Mouse (Mus musculus): Measurements from ENCODE around the gene Trim7.
"Not testable (repeated sequence)": the region's sequence is repeated elsewhere in the genome, so short reads cannot be mapped to it uniquely, and the experiment has no call there.

Gene Trim7

DNA sequence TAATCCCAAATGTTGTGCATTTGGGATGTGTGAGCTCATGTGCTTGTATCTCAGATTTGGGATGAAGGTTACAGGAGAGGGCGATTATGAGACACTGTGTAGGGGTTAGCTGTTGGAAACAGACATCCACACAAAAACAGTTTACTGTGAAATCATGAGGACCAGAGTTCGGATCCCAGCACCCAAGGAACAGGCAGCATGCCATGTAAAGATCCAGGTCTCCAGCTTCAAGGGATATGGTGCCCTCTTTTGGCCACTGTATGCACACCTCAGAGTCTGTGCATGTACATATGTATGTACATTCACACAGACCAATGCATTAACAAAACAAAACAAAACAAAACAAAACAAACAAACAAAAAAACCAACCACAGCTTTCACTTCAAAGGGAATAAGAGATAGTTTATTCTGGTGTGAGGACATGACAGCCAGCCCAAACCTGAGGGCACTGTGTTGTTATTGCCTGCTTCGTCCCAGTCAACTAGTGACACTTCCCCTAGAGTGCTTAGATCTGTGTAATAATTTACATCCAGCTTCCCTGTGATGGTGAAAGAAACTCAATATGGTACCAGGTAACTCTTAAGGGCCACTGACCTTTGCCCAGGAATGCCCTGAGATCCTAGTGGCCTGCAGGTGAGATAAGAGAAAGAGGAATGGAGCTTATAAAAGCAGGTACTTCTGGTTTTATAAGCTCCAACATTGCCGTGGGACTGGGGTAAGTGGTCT is 25.5 kb downstream of the Trim7 start:
- DNase-seq (ENCODE audit: low read depth) = no peak

DNA sequence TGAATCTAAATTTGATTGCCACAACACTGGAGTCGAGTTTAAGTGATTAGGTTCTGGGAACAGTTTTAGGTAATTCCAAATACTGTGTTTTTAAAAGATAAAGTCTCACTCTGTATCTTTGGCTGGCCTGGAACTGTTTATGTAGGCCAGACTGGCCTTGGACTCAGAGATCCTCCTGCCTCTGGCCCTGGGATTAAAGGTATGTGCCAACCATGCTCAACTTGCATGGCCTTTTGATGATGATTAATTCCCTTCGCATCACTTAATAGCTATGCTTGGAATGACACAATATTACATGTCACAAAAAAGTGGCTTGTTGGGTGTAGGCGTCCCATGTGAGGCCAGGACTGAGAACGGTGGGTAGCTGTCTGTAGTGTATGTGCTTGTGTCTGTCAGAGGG is 26.2 kb downstream of the Trim7 start:
- DNase-seq (ENCODE audit: low read depth) = no peak

DNA sequence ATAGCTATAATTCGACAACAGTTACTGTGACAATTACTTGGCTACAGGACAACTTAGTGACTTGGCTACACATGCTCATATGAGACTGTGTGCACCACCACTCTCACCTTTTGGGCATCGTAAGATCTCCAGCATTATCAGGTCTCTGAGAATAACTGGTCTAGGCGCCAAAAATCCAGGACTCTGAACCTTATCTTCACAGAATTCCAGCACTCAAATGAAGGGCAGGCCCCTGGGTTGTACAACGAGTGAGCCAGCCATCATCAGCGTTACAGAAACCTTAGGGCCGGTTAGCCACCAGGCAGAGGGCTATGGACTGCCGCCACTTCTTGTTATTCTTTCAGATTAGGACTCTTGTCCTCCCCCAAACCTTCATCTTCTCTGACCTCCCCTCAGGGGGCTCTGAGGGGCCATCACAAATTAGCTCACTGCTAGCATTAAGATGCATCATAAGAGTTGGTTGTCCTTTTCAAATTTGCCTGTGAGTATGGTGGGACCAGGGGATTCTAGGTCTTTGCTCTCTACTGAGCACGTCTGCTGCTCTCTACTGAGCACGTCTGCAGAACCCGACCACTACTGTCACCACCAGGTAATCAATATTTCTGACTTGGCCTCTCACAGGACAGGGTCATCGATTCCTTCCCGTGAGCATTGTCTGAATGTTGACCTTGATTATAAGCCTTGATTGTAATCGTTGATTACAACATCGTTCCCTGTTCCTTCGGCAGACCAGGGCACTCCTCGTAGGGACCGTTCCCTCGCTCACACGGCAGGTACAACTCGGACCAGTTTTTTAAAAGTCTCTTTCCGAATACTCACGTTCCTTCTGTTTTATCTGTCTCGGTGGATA is 26.9 kb downstream of the Trim7 start:
- DNase-seq (ENCODE audit: low read depth) = no peak

DNA sequence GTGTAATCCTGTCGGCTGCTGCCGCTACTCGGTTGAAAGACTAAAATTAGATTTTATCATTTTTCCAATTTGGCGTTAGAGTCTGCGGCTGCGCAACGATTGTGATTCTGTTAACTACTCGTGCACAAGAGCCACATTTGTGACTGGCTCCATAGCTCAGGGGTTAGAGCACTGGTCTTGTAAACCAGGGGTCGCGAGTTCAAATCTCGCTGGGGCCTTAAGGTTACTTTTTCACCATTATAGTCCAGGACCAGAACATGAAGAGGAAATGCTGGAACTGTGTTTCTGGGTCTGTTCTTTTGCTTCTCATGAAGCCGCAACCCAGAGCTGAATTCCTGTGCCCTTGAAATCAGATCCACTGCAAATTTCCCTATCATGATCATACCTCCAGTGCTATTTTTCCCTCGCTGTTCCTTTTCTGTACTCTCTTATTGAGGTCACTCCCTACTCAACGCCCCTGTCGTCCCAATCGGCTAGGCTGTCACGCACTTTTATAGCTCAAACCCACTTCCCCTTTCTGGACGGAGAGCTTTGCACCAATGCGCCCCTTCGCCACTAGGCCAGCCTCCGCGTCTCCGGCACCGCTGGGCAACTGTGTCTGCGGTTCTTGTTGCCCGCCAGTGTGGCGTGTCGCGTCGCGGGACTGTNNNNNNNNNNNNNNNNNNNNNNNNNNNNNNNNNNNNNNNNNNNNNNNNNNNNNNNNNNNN is 27.7 kb downstream of the Trim7 start:
- peak; percentile 74 for DNase-seq (ENCODE audit: low read depth)

DNA sequence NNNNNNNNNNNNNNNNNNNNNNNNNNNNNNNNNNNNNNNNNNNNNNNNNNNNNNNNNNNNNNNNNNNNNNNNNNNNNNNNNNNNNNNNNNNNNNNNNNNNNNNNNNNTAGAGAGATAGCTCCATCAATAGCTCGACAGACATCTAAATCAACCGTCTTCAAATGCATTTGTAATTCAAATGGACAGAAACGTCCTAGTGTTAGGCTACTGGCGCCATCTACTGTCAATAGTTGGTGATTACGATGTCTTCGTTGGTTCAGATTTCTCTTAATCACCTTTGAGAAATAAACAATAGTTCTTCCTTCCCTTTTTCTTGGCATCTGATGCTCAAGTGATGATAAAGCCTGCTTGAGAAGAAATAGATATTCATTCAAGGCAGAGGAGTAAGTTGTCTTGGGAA is 33.1 kb downstream of the Trim7 start:
- peak; percentile 83 for DNase-seq (ENCODE audit: low read depth)

DNA sequence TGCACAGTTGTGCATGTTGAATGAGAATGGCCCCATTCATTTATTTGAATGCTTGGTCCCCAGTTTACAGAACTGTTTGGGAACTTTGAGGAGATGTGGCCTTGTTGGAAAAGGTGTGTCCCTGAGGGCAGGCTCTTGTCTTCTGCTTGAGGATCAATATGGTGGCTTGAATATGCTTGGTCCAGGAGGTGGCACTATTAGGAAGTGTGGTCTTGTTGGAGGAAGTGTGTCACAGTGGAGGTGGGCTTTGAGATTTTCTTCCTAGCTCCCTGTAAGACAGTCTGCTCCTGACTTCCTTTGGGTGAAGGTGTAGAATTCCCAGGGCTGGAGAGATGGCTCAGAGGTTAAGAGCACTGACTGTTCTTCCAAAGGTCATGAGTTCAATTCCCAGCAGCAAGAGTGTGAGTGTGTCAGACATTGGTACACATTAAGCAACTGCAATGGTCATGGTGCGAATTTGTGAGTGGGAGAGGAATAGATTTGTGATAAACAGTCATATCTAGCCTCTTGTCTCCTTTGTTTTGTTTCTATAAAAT is 36.9 kb downstream of the Trim7 start:
- no peak for DNase-seq (ENCODE audit: low read depth)

DNA sequence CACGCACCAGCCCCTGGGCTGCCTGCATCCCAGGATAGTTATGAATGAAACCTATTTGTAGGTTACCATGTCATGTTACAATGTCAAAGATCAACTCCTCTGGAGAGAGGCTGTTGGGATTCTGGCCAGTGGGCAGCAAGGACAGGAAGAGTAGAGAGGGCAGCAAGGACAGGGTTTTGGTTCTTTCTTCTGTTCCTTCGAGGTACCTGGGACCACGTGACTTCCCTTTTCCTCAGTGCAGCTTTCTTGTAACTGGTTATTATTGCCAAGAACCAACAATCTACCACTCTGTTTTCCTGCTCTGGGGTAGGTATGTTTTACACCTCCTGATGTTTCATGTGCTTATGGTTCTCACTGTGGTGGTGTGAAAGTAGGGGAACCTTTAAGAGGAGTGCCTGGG is 37.9 kb downstream of the Trim7 start:
- DNase-seq (ENCODE audit: low read depth) = no peak

DNA sequence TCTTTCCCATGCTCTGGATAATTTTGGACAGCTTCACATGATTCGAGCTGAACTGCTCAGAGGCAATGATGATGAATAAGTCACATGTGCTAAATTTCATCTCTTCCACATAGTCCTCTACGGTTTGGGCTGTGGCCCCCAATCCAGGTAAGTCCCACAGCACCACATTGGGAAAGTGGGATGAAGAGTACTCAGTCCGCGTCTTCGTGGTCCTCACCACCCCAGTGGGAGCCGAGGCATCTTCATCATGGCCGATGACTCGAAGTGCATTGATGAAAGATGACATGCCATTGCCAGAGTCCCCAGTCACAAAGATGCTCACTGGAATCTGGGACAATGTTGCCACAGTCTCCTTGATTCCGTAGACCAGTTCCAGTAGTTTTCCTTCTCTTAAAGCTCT is 40.5 kb downstream of the Trim7 start:
- DNase-seq (ENCODE audit: low read depth) = no peak

DNA sequence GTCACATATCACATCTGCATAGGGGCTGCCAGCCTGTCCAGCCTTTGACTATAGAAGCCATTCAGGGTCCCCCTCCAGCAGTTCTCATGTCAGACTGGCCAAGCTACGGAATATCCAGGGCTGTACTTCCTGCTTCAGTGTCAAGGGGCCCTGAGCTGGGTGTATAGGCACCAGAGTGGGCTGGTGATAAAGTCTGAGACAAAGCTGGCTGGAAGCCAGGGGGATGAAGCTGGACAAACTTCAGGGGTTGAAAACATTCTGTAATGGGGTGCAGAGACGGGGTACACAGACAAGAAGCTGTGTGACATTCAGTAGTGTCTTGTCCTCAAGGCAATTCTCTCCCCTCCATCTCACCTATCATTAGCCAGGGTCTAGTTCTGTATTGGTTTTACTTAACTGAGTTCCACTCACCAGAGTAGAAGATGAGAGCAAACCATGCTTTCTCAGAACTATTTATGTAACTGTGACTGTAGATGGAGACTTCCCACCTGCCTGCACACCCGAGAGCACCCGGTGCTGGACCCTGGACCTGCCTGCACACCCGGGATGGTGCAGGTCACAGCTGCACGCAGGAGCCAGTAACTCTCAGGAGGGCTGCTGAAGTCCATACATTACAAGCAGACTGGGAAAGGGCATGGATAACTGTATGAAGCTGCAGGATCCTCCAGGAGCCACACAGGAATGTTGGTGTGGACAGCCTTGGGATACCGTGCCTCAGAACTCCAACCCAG is 43.6 kb downstream of the Trim7 start:
- DNase-seq (ENCODE audit: low read depth) = no peak

DNA sequence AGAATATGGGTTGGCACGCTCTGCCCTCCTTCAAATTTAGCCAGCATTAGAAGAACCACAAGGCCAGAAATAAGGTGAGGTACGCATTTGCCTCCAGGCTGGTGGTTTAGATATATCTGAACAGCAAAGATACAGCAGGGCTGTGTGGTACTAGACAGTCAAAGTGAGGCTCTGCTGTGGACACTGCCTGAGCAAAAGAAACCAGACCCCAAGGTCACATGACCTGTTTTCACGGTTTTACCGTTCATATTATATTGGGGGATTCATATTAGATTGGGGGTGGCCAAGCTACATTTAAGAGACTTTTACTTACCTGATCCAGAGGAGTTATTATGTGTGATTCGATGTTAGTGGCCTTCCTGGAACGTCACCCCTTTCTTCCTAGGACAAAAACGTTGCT is 44.8 kb downstream of the Trim7 start:
- no peak for DNase-seq (ENCODE audit: low read depth)

DNA sequence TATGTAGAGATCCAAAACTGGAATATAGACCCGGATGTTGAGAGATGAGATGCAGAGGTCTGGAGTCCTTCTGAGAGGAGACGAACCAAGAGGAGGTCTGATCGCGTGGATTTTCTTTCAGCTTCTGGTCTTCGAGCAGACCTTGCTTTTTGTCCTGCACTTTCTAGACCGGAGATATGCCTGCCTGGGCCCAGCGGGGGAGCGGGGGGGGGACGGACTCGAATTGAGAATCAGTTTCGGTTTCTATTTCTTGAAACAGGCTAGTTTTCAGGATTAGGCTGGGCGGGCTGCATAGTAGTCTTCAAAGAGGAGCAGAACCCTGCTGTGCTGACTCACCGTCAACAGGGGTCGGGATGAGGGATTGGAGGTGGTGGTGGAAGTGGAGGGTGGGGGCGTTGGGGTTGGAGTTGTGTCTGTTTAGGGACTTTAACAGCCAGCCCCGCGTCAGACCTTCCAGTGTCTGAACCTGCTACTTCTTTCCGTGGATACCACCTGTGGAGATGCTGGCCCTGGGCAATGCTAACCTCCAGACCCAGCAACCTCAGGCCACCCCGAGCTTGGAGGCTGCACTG is 45.3 kb downstream of the Trim7 start, which contains the start of gene Irgm1:
Gene Irgm1 (minus strand): TSS at position 483 of the 572 bp plus-strand sequence.
- peak; percentile 63 for DNase-seq (ENCODE audit: low read depth)

DNA sequence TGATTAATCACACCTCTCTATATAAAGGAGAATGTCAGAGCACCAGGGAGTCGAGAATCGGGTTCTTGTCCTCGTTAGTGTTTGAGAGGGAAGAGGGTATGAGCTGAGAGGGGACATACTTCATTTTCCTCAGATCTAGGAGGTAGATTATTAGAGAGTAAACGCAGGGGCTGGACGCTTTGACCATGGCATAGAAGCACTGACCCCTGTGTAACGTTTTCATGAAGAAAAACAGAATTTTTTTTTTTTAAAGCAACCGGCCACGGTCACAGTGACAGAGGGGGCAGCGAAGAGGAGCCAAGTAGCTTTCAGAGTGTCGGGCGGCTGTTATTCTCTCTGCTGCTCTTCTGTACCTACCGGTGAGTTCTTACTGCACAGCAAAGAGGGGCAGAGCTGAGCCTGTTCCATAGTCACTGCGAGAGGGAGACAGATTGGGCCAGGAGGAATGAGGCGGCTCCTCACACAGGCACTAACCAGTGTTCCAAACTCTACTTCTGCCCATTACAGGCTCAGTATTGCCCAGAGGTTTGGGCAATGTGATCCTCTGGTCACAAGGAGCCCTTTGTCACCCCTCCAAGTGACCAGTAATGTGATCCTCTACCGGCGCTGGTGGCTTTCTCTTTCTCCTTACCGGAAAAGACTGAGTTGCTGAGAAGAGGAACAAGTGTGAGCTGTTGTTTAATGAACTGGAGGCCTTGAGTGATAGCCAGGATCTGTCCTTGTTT is 46.0 kb downstream of the Trim7 start:
- DNase-seq (ENCODE audit: low read depth) = no peak

DNA sequence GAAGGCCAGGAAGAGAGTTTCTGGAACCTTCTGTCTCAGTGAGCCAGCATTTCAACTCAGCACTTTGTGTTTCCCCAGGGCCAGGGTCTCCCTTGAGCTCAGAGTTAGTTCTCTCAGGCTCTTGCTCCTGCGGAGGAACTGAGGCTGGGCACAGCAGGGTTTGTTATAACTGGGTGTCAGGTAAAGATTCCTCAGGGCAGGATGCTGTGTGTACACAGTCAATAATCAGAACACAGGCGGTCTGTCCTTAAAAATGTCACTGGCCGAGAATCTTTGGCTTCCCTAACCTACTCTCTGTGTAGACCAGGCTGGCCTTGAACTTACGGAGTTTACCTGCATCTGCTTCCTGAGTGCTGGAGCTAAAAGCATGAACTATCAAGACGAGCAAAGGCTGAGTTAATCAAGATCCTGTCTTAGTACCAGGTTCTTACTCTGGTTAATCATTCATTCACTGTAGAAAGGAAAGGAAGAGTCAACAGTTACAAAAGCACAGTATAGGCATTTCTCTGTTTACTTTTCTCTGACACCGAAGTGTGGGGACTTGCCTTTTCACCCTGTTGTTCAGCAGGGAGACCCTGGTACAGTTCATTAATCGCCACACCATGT is 46.9 kb downstream of the Trim7 start:
- DNase-seq (ENCODE audit: low read depth) = no peak

DNA sequence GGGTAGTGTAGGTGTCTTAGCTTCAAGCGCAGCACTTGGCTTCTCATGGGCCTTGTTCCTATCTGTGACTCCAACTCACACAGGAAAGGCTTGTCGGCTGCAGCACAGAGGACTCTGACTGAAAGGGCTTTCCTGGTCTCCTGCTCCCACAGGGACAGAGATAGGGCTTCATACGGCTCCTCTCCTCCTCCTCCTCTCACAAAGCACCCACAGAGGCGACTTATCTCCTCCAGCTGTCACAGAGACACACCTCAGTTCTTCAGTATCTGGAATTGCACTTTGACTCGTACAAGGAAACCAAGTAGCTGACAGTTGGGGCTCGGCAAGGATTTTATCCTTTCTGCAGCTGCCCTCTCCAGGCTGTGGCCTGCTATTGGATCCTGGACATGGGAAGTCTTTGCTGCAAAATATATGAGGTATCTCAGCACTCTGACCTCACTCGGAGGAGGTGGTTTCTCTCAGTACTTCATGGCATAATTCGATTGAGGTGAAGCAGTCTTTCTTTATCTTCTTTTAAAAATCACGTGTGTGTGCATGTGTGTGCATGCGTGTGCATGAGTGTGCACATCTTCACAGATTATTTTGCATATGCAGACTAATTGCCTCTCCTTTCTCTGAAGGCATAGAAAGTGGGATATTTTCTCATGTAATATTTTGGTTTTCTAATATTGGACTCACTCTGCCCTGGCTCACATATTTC is 47.8 kb downstream of the Trim7 start:
- DNase-seq (ENCODE audit: low read depth) = no peak

DNA sequence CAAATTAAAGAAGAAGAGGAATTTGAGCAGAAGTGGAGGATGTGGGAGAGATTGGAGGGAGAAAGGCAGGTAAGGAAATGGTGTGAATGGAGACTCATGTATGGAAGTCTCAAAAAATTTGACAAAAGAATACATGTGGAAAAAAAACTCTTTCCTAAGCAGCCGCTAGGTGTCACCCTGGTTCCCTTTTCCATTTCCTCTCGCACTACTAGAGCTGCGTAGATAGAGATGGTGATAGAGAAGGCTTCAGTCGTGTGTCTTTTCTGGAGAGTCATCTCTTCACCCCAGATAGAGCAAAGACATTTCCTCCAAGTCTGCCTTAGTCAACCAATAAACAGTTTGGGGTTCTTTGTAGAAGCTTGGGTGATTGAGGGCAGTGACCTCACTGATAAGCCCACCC is 48.5 kb downstream of the Trim7 start:
- no peak for DNase-seq (ENCODE audit: low read depth)

DNA sequence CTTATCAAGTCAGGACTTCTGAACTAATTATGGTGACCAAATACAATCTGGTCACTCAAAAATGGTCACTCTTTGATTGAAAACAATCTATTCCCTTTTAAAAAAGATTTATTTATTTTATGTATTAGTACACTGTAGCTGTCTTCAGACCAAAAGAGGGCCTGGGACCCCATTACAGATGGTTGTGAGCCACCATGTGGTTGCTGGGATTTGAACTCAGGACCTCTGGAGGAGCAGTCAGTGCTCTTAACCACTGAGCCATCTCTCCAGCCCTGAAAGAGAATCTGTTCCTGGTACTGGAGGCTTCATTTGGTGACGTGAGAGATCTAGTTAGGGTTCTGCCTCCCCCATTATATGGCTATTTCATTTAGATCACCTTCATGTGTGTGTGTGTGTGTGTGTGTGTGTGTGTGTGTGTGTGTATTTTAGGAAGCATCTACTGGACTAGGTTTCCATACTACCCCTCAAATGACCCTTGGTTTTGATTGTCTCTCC is 49.5 kb downstream of the Trim7 start:
- not testable (repeated sequence) for DNase-seq (ENCODE audit: low read depth)

DNA sequence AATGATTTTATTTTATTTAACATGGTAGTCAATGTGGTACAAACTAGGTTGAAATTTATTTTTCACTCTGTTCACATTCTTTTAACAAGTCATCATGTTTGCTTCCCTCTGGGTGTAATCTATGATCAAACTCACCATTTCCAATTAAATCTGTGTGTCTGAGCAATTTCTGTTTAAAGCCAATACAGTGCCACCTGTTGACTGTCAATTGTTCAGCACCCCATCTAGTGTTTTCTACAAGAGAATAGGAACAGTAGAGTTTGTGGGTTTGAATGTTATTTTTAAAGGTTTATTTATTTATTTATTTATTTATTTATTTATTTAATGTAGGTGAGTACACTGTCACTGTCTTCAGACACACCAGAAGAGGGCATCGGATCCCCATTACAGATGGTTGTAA is 50.7 kb downstream of the Trim7 start:
- DNase-seq (ENCODE audit: low read depth) = no peak

DNA sequence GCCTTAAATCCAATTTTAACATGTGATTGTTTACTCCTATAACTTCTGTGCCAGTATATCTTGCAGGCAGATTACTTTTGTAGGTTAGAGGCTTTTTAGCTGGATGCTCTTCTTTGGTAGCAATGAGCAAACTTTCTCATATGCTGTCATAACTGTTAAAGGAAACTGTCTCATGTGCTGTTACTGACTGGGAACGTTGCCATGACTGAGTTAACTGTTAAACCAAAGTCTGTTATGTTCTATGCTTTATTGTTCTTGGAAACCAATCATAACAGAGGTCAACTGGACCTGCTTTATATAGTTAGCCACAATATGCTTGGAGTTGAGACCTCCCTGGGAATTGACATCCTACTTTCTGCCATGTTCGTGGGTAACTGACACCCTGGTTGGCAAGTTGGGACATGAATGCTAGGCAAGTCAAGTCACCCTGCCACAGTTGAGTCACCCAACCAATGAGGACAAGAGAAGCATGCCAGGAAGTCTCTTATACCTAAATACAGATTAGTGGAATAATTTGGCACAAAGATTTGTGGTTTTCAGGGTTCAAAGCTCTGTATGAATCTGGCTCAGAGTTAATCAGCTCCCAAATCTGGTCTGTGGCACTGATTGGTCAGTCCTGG is 73.0 kb downstream of the Trim7 start:
- DNase-seq (ENCODE audit: low read depth) = no peak

Measured in c-Kit-positive CD71-negative TER-119-negative erythroid progenitor cells, embryonic 14.5 days (primary cell).